Mouse (Mus musculus): ENCODE results near the gene Heatr3. TPM values are rescaled to one million over a fixed set of nuclear protein-coding genes. Genes with fewer than 3 reads are reported as not detected.

Heatr3 gene
- polyA plus RNA-seq (2015; fragmentation: Nextera tagmentation; extraction: Ambion mirVana), result 24.0 and 25.6 TPM in 2 replicates

GRCm38 (mm10) chr8:88137748-88138484 lies at the start of gene Heatr3:
Gene Heatr3, plus strand, starts transcription at chr8:88137855.

GRCm38 (mm10) chr8:88118456-88119036 lies 19.1 kb upstream of the Heatr3 start, which contains the start of gene Cnep1r1:
Gene Cnep1r1, plus strand, starts transcription at chr8:88118769.

GRCm38 (mm10) chr8:88198945-88199571 lies 61.4 kb downstream of the Heatr3 start, which contains the start of gene Tent4b:
Gene Tent4b, plus strand, starts transcription at chr8:88199213.

Small RNA genes lying within 50 kb of the gene (microRNA-seq; reads per million reads assigned to microRNA genes)
- gene Mir7071, result 0.81 to 1.1 reads per million in 2 experiments

Other genes with a start within 250 kb of the Heatr3 start
- gene Zfp423, start 178.3 kb upstream of the Heatr3 start, polyA plus RNA-seq (2015; fragmentation: Nextera tagmentation; extraction: Ambion mirVana), result 7.1 and 8.1 TPM in 2 replicates
- 39.5 and 41.4 TPM in 2 replicates for gene Cnep1r1, start 19.1 kb upstream of the Heatr3 start, polyA plus RNA-seq (2015; fragmentation: Nextera tagmentation; extraction: Ambion mirVana)
- gene Tent4b, start 61.4 kb downstream of the Heatr3 start, polyA plus RNA-seq (2015; fragmentation: Nextera tagmentation; extraction: Ambion mirVana), result 3.5 and 4.5 TPM in 2 replicates
- gene Adcy7, start 134.5 kb downstream of the Heatr3 start, polyA plus RNA-seq (2015; fragmentation: Nextera tagmentation; extraction: Ambion mirVana), result 5.8 and 6.5 TPM in 2 replicates
- gene Brd7, start 224.3 kb downstream of the Heatr3 start, polyA plus RNA-seq (2015; fragmentation: Nextera tagmentation; extraction: Ambion mirVana), result 43.5 and 47.2 TPM in 2 replicates